Mouse (Mus musculus) heart, adult 2 months (tissue): ENCODE results near the gene Grm1.

Experiments
- CTCF ChIP-seq: fragments of 200-600 bp; IDR thresholded peaks from 2 replicates; pipeline ENCODE4 v1.8.1; 2022; ENCODE audit warnings: antibody characterized with exemption, mild to moderate bottlenecking, moderate library complexity
- EP300 ChIP-seq: fragments of 200-500 bp; IDR thresholded peaks from 2 replicates; pipeline ENCODE4 v1.6.1; 2011; ENCODE audit warnings: low read depth, low read length, control low read depth; ENCODE audit not compliant: insufficient read depth
- POLR2A ChIP-seq: fragments of 200-500 bp; IDR thresholded peaks from 2 replicates; pipeline ENCODE4 v1.6.1; 2011; ENCODE audit warnings: mild to moderate bottlenecking, low read depth, low read length, control low read depth; ENCODE audit not compliant: insufficient read depth

DNA sequence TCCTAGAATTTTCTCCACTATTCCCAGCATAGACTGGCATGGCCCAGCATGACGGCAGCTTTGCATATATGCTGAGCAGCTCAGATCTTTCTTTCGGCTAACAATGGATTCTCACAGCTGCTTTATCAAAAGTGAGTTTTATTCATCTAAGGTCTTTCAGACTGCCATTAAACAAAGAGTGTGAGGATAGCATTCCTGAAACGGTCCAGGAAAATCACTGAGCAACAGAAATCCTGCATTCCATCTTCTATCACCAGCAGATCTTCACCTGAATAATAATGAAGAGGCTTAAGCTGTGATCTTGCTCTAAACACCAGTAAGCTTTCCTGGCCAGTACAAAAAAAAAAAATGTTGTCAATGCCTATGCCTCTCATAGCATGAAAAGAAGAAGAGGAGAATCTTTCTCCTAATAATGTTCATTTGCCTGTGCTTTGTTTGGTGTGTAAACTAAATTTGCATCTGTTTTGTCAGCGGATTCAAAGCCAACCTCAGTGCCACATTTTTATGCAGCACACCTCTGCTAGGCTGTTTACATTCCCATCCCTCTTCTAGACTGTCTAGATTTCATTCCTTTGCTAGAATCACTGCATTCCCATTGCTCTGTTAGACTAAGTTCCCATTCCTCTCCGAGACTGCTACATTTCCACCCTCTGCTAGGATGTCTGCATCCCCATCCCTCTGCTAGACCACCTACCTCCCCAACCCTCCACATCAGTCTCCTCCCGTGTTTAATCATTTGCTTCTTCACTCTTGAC is 56.2 kb downstream of the Grm1 start:
- TF ChIP-seq CTCF (no peak), POLR2A (no peak), EP300 (no peak)
